In genomic region chr9:96381393-96381792, GRCm38 (mm10) we compare ENCODE assay signal across 10 mouse cellular contexts. TPM values are rescaled to one million over a fixed set of nuclear protein-coding genes. Genes with fewer than 3 reads are reported as not detected.
DNase-seq lines count a peak whose midpoint lies in the region; ATAC-seq lines count a peak whose summit lies in the region.
"Had no signal": no experiment of that assay in that cellular context is flagged by ENCODE, and none has a peak within 500 bp of the region (broad histone marks: within the 10 kb centered on the region; RNA-seq: fewer than 3 reads in every experiment).

No protein-coding gene starts in this region.

- H3K9me3 ChIP-seq in megakaryocyte, embryonic 14.5 days, result peaks cover 15% of the 10 kb centered on the region
- H3K9me3 ChIP-seq in stomach, embryonic 15.5 days, result no peaks in the 10 kb centered on the region
- H3K9me3 ChIP-seq: neural tube, embryonic 12.5 days had no signal

- no peak overlapping the region for H3K4me2 ChIP-seq in stomach, embryonic 15.5 days
- H3K4me2 ChIP-seq: neural tube, embryonic 12.5 days had no signal

- H3K4me3 ChIP-seq in megakaryocyte, embryonic 14.5 days (replicated peaks), result peak overlapping the region; percentile 86
- H3K4me3 ChIP-seq in stomach, embryonic 15.5 days (replicated peaks), result no peak overlapping the region
- H3K4me3 ChIP-seq: erythroblast, embryonic 14.5 days; neural tube, embryonic 12.5 days had no signal

- peak; percentile 44 to 55 for DNase-seq in heart, postnatal 36 days
- DNase-seq in cerebellum, adult 11-12 months, result no peak
- DNase-seq in right cerebral cortex, postnatal 14 days, result no peak
- no peak for DNase-seq in frontal cortex, postnatal 10 days (ENCODE audit: low spot score in 2 of 2)

- peaks cover 74% of the 10 kb centered on the region for H3K4me1 ChIP-seq in megakaryocyte, embryonic 14.5 days
- no peaks in the 10 kb centered on the region for H3K4me1 ChIP-seq in stomach, embryonic 15.5 days
- H3K4me1 ChIP-seq: neural tube, embryonic 12.5 days had no signal

- 54% methylated on average over 13 of the region's 13 CpGs for WGBS in stomach, embryonic 15.5 days

- ATAC-seq in megakaryocyte, adult 5-6 weeks (ENCODE audit: poor library complexity, severe bottlenecking), result no peak
- ATAC-seq in common myeloid progenitor, adult 5-6 weeks (replicated peaks; ENCODE audit: low read depth, poor library complexity, severe bottlenecking), result peak; percentile 65
- ATAC-seq in stomach, embryonic 15.5 days (ENCODE audit: insufficient read depth, low FRiP score, low read depth), result peak; percentile 66; the same call in 1 of the 2 replicates

- intact Hi-C loops in heart, postnatal 36 days (cut with DNase I), result loop anchor here (5.0 kb wide), 1 partner anchor 51 kb away; no protein-coding TSS in a partner anchor

- peaks cover 4% of the 10 kb centered on the region for H3K36me3 ChIP-seq in megakaryocyte, embryonic 14.5 days (replicated peaks; ENCODE audit: low read length)
- no peaks in the 10 kb centered on the region for H3K36me3 ChIP-seq in stomach, embryonic 15.5 days
- H3K36me3 ChIP-seq: neural tube, embryonic 12.5 days had no signal

- no peak overlapping the region for H3K9ac ChIP-seq in stomach, embryonic 15.5 days
- H3K9ac ChIP-seq: neural tube, embryonic 12.5 days had no signal

- H3K27ac ChIP-seq in stomach, embryonic 15.5 days, result peak overlapping the region; percentile 74
- H3K27ac ChIP-seq: neural tube, embryonic 12.5 days had no signal

- no peaks in the 10 kb centered on the region for H3K27me3 ChIP-seq in megakaryocyte, embryonic 14.5 days (replicated peaks)
- H3K27me3 ChIP-seq in stomach, embryonic 15.5 days (replicated peaks), result no peaks in the 10 kb centered on the region
- H3K27me3 ChIP-seq: neural tube, embryonic 12.5 days had no signal

RNA-seq across cellular contexts. Expression of gene Atp1b3, which starts 17.2 kb away (rescaled TPM):
- polyA plus RNA-seq in megakaryocyte, embryonic 14.5 days (2012; ENCODE audit: insufficient read depth, low replicate concordance), result 124 and 126 TPM in 2 replicates
- 226 and 247 TPM in 2 replicates for total RNA-seq in megakaryocyte, adult 5-6 weeks (2015)
- 120 and 135 TPM in 2 replicates for total RNA-seq in megakaryocyte, adult 5-6 weeks (2017)
- total RNA-seq in common myeloid progenitor, adult 5-6 weeks (2017), result 146 and 155 TPM in 2 replicates
- 10 to 100 TPM; 54.8 to 56.6 TPM for total RNA-seq in heart, postnatal 36 days (2021)
- polyA plus RNA-seq in stomach, embryonic 15.5 days (2015; fragmentation: Nextera tagmentation; extraction: Ambion mirVana), result 164 and 165 TPM in 2 replicates

Comparison
In these comparisons a context has a peak if more than half of its experiments do, and no peak if none do; other contexts are left out.
1. DNase-seq: peak in heart, postnatal 36 days (2 of 2); none in cerebellum, adult 11-12 months (single experiment), right cerebral cortex, postnatal 14 days (single experiment) and frontal cortex, postnatal 10 days (0 of 2).